Mouse (Mus musculus): ENCODE measurements around the gene Frmd4b. TPM values are rescaled to one million over a fixed set of nuclear protein-coding genes. Genes with fewer than 3 reads are reported as not detected.
A peak's percentile ranks its signal among the peaks of the same experiment; 100 is the strongest.

Gene Frmd4b
- total RNA-seq, 2 experiments from 2014 or later, result 21.7 to 23.5 TPM

- peak; percentile 69 for DNase-seq
Measured at GRCm38 (mm10) chr6:97311599-97312544, 305.5 kb downstream of the Frmd4b start.

GRCm38 (mm10) chr6:97310901-97311331 lies 306.4 kb downstream of the Frmd4b start:
- no peak for DNase-seq

- no peak for DNase-seq
Measured at GRCm38 (mm10) chr6:97309161-97309560, 308.2 kb downstream of the Frmd4b start.

GRCm38 (mm10) chr6:97308562-97308961 lies 308.8 kb downstream of the Frmd4b start:
- no peak for DNase-seq

- DNase-seq, result no peak
Measured at GRCm38 (mm10) chr6:97307231-97307630, 310.1 kb downstream of the Frmd4b start.

GRCm38 (mm10) chr6:97306351-97306750 lies 311.0 kb downstream of the Frmd4b start:
- no peak for DNase-seq

GRCm38 (mm10) chr6:97305491-97305890 lies 311.9 kb downstream of the Frmd4b start:
- no peak for DNase-seq

- DNase-seq, result no peak
Measured at GRCm38 (mm10) chr6:97305010-97305409, 312.3 kb downstream of the Frmd4b start.

- no peak for DNase-seq
Measured at GRCm38 (mm10) chr6:97303277-97304109, 313.8 kb downstream of the Frmd4b start.

- DNase-seq, result no peak
Measured at GRCm38 (mm10) chr6:97302303-97302702, 315.0 kb downstream of the Frmd4b start.

- no peak for DNase-seq
Measured at GRCm38 (mm10) chr6:97300659-97301058, 316.7 kb downstream of the Frmd4b start.

- DNase-seq, result no peak
Measured at GRCm38 (mm10) chr6:97300180-97300579, 317.2 kb downstream of the Frmd4b start.

GRCm38 (mm10) chr6:97297151-97297550 lies 320.2 kb downstream of the Frmd4b start:
- DNase-seq, result no peak

GRCm38 (mm10) chr6:97295866-97296527 lies 321.3 kb downstream of the Frmd4b start:
- DNase-seq, result no peak

- no peak for DNase-seq
Measured at GRCm38 (mm10) chr6:97295416-97295815, 321.9 kb downstream of the Frmd4b start.

GRCm38 (mm10) chr6:97293667-97294569 lies 323.4 kb downstream of the Frmd4b start:
- no peak for DNase-seq

GRCm38 (mm10) chr6:97292894-97293293 lies 324.4 kb downstream of the Frmd4b start:
- no peak for DNase-seq

GRCm38 (mm10) chr6:97292096-97292495 lies 325.2 kb downstream of the Frmd4b start:
- no peak for DNase-seq

GRCm38 (mm10) chr6:97291159-97291908 lies 326.0 kb downstream of the Frmd4b start:
- no peak for DNase-seq

- DNase-seq, result no peak
Measured at GRCm38 (mm10) chr6:97290687-97291086, 326.7 kb downstream of the Frmd4b start.

- no peak for DNase-seq
Measured at GRCm38 (mm10) chr6:97289838-97290237, 327.5 kb downstream of the Frmd4b start.

Data from heart, postnatal 4 days (tissue).